Mouse (Mus musculus): ENCODE data around the gene Rrp9. TPM values are rescaled to one million over a fixed set of nuclear protein-coding genes. Genes with fewer than 3 reads are reported as not detected.

Rrp9 gene
- total and polyA plus RNA-seq, 3 experiments = 315 to 395 TPM; not detected in 1

GRCm38 (mm10) chr9:106469776-106470175, 6.0 kb upstream of the Rrp9 start:
- Histone ChIP-seq H3K4me1 (ENCODE audit: control insufficient read depth in 1 of 2, insufficient read depth in 2 of 2, low read length in 2 of 2) (peaks cover 0 to 8% of the 10 kb centered on the region in 2 experiments; a peak in 2 of 4 replicates), H3K36me3 (ENCODE audit: control insufficient read depth in 1 of 2, insufficient read depth in 2 of 2, low read length in 2 of 2) (no peaks in the 10 kb centered on the region; a peak in 1 of 4 replicates), H3K4me3 (ENCODE audit: control insufficient read depth in 1 of 2, insufficient read depth in 1 of 2, low read depth in 2 of 2, low read length in 2 of 2) (no peak overlapping the region), H3K9ac (ENCODE audit: control insufficient read depth, low read depth, low read length, poor library complexity, severe bottlenecking) (no peak overlapping the region), H3K27me3 (ENCODE audit: control insufficient read depth in 1 of 2, insufficient read depth in 2 of 2, low read length in 2 of 2) (no peaks in the 10 kb centered on the region), H3K27ac (ENCODE audit: control insufficient read depth, low read depth, low read length) (no peak overlapping the region), H3K9me3 (replicated peaks; ENCODE audit: insufficient read depth, low read length) (no peaks in the 10 kb centered on the region), H3K79me2 (ENCODE audit: control insufficient read depth, insufficient read depth, low read length, poor library complexity) (no peaks in the 10 kb centered on the region)
- TF ChIP-seq MYC (IDR thresholded peaks at IDR 0.05; ENCODE audit: low read depth, low read length) = no peak
- TF ChIP-seq MXI1 (IDR thresholded peaks at IDR 0.05; ENCODE audit: low read depth, low read length) = no peak
- no peak for TF ChIP-seq HCFC1 (IDR thresholded peaks at IDR 0.05; ENCODE audit: low read depth, low read length)
- no peak for TF ChIP-seq TAL1 (IDR thresholded peaks at IDR 0.05; ENCODE audit: low read length)
- no peak for TF ChIP-seq MYB (IDR thresholded peaks at IDR 0.05; ENCODE audit: low read depth, low read length)
- no peak for TF ChIP-seq MAFK (IDR thresholded peaks at IDR 0.05; ENCODE audit: borderline replicate concordance, low read depth, low read length)
- TF ChIP-seq USF1 (IDR thresholded peaks at IDR 0.05; ENCODE audit: low read depth, low read length) = no peak
- TF ChIP-seq EP300 (IDR thresholded peaks at IDR 0.05; ENCODE audit: low read depth in 1 of 2, low read length in 2 of 2) = no peak
- no peak for DNase-seq (ENCODE audit: low read depth, low spot score)

- Histone ChIP-seq H3K9ac (ENCODE audit: control insufficient read depth, low read depth, low read length, poor library complexity, severe bottlenecking) (no peak overlapping the region), H3K4me1 (ENCODE audit: control insufficient read depth in 1 of 2, insufficient read depth in 2 of 2, low read length in 2 of 2) (peaks cover 0 to 10% of the 10 kb centered on the region in 2 experiments; a peak in 3 of 4 replicates), H3K36me3 (ENCODE audit: control insufficient read depth in 1 of 2, insufficient read depth in 2 of 2, low read length in 2 of 2) (no peaks in the 10 kb centered on the region; a peak in 1 of 4 replicates), H3K79me2 (ENCODE audit: control insufficient read depth, insufficient read depth, low read length, poor library complexity) (no peaks in the 10 kb centered on the region), H3K9me3 (replicated peaks; ENCODE audit: insufficient read depth, low read length) (no peaks in the 10 kb centered on the region), H3K27ac (ENCODE audit: control insufficient read depth, low read depth, low read length) (no peak overlapping the region), H3K4me3 (ENCODE audit: control insufficient read depth in 1 of 2, insufficient read depth in 1 of 2, low read depth in 2 of 2, low read length in 2 of 2) (no peak overlapping the region), H3K27me3 (ENCODE audit: control insufficient read depth in 1 of 2, insufficient read depth in 2 of 2, low read length in 2 of 2) (no peaks in the 10 kb centered on the region)
- no peak for DNase-seq (ENCODE audit: low read depth, low spot score)
- TF ChIP-seq SMC3 (IDR thresholded peaks at IDR 0.05; ENCODE audit: low read depth, low read length) = no peak
- TF ChIP-seq NELFE (IDR thresholded peaks at IDR 0.05; ENCODE audit: low read depth, low read length) = no peak
- TF ChIP-seq CHD1 (IDR thresholded peaks at IDR 0.05; ENCODE audit: low read depth, low read length) = no peak
- TF ChIP-seq E2F4 (IDR thresholded peaks at IDR 0.05; ENCODE audit: borderline replicate concordance, low read depth, low read length) = no peak
- no peak for TF ChIP-seq MEF2A (IDR thresholded peaks at IDR 0.05; ENCODE audit: extremely low read depth, insufficient replicate concordance, low read depth, low read length, poor library complexity, severe bottlenecking)
- no peak for TF ChIP-seq JUND (IDR thresholded peaks at IDR 0.05; ENCODE audit: low read depth, low read length)
- TF ChIP-seq ETS1 (IDR thresholded peaks at IDR 0.05; ENCODE audit: low read depth, low read length) = no peak
- no peak for TF ChIP-seq MYC (IDR thresholded peaks at IDR 0.05; ENCODE audit: low read depth, low read length)
- no peak for TF ChIP-seq GABPA (IDR thresholded peaks at IDR 0.05; ENCODE audit: low read depth, low read length)
- no peak for TF ChIP-seq POLR2AphosphoS2 (IDR thresholded peaks at IDR 0.05; ENCODE audit: low read length)
- no peak for TF ChIP-seq UBTF (IDR thresholded peaks at IDR 0.05; ENCODE audit: borderline replicate concordance, insufficient read depth, low read depth, low read length)
- no peak for TF ChIP-seq MAX (IDR thresholded peaks at IDR 0.05; ENCODE audit: low read length)
- no peak for TF ChIP-seq HCFC1 (IDR thresholded peaks at IDR 0.05; ENCODE audit: low read depth, low read length)
- TF ChIP-seq EP300 (IDR thresholded peaks at IDR 0.05; ENCODE audit: low read depth in 1 of 2, low read length in 2 of 2) = no peak
- no peak for TF ChIP-seq USF1 (IDR thresholded peaks at IDR 0.05; ENCODE audit: low read depth, low read length)
- no peak for TF ChIP-seq RCOR1 (IDR thresholded peaks at IDR 0.05; ENCODE audit: low read depth, low read length)
- no peak for TF ChIP-seq USF2 (IDR thresholded peaks at IDR 0.05; ENCODE audit: borderline replicate concordance in 1 of 2, insufficient read depth in 1 of 2, low read depth in 1 of 2, low read length in 2 of 2)
These were observed 4.6 kb upstream of the Rrp9 start for GRCm38 (mm10) chr9:106470991-106471750.
